In genomic region chr3:144049270-144049669, GRCm38 (mm10) we compare ENCODE assay signal across 20 mouse cellular contexts.
DNase-seq lines count a peak whose midpoint lies in the region; ATAC-seq and TF ChIP-seq lines count a peak whose summit lies in the region.
"Had no signal": no experiment of that assay in that cellular context is flagged by ENCODE, and none has a peak within 500 bp of the region (broad histone marks: within the 10 kb centered on the region; RNA-seq: fewer than 3 reads in every experiment).

No protein-coding gene starts in this region.

- ATAC-seq in lung, postnatal 0 days = peak; percentile 35; the same call in 1 of the 2 replicates
- ATAC-seq: CD4-positive, CD25-positive, alpha-beta regulatory T cell, adult 4 months; forebrain, embryonic 15.5 days had no signal

- no peak overlapping the region for H3K27ac ChIP-seq in lung, postnatal 0 days (ENCODE audit: low read length)
- H3K27ac ChIP-seq in limb, embryonic 10.5 days = no peak overlapping the region
- H3K27ac ChIP-seq: embryonic facial prominence, embryonic 12.5 days; forebrain, embryonic 15.5 days; hindbrain, embryonic 10.5 days; hindbrain, embryonic 14.5 days had no signal

- no peak overlapping the region for H3K4me3 ChIP-seq in lung, postnatal 0 days (ENCODE audit: low read depth, low read length)
- H3K4me3 ChIP-seq in lung, adult 2 months (replicated peaks; ENCODE audit: extremely low read depth, low read depth, low read length) = no peak overlapping the region
- H3K4me3 ChIP-seq in limb, embryonic 10.5 days = no peak overlapping the region
- H3K4me3 ChIP-seq: embryonic facial prominence, embryonic 12.5 days; forebrain, embryonic 15.5 days; heart, embryonic 12.5 days; hindbrain, embryonic 10.5 days had no signal

- no peak for TF ChIP-seq EP300 in lung, postnatal 0 days (IDR thresholded peaks at IDR 0.05)

- WGBS in lung, postnatal 0 days = 50% methylated on average over 4 of the region's 4 CpGs
- WGBS in lung, adult 2 months = 66% methylated on average over 4 of the region's 4 CpGs
- WGBS in limb, embryonic 10.5 days = 62% methylated on average over 4 of the region's 4 CpGs

- H3K36me3 ChIP-seq in lung, postnatal 0 days (ENCODE audit: insufficient read depth, low read length) = no peaks in the 10 kb centered on the region
- H3K36me3 ChIP-seq in limb, embryonic 10.5 days = no peaks in the 10 kb centered on the region
- H3K36me3 ChIP-seq: embryonic facial prominence, embryonic 12.5 days; forebrain, embryonic 15.5 days; G1E; heart, embryonic 12.5 days; hindbrain, embryonic 10.5 days had no signal

- TF ChIP-seq POLR2A in lung, adult 2 months (IDR thresholded peaks at IDR 0.05; ENCODE audit: borderline replicate concordance, extremely low read depth, low read depth, low read length) = no peak

- no peak overlapping the region for H3K9ac ChIP-seq in lung, postnatal 0 days (replicated peaks; ENCODE audit: low read depth)
- H3K9ac ChIP-seq: embryonic facial prominence, embryonic 12.5 days; forebrain, embryonic 15.5 days; heart, embryonic 12.5 days; hindbrain, embryonic 14.5 days had no signal

- no peaks in the 10 kb centered on the region for H3K4me1 ChIP-seq in lung, postnatal 0 days (ENCODE audit: insufficient read depth, low read depth, low read length)
- no peaks in the 10 kb centered on the region for H3K4me1 ChIP-seq in lung, adult 2 months (ENCODE audit: control insufficient read depth, insufficient read depth, low read length)
- H3K4me1 ChIP-seq in limb, embryonic 10.5 days = peaks cover 8% of the 10 kb centered on the region
- H3K4me1 ChIP-seq: forebrain, embryonic 15.5 days; heart, embryonic 12.5 days had no signal

- no peaks in the 10 kb centered on the region for H3K9me3 ChIP-seq in lung, postnatal 0 days (ENCODE audit: low read length)
- H3K9me3 ChIP-seq in limb, embryonic 10.5 days (replicated peaks) = no peaks in the 10 kb centered on the region
- H3K9me3 ChIP-seq: embryonic facial prominence, embryonic 12.5 days; forebrain, embryonic 15.5 days; G1E; heart, embryonic 12.5 days; hindbrain, embryonic 10.5 days had no signal

- H3K4me2 ChIP-seq in lung, postnatal 0 days (replicated peaks; ENCODE audit: low read depth, low read length) = no peak overlapping the region
- H3K4me2 ChIP-seq: embryonic facial prominence, embryonic 12.5 days; forebrain, embryonic 15.5 days; heart, embryonic 12.5 days; hindbrain, embryonic 14.5 days had no signal

- no peaks in the 10 kb centered on the region for H3K27me3 ChIP-seq in lung, postnatal 0 days (replicated peaks; ENCODE audit: insufficient read depth, low read length)
- H3K27me3 ChIP-seq in limb, embryonic 10.5 days (ENCODE audit: low read depth, poor library complexity, severe bottlenecking) = no peaks in the 10 kb centered on the region
- H3K27me3 ChIP-seq: embryonic facial prominence, embryonic 12.5 days; forebrain, embryonic 15.5 days; heart, embryonic 12.5 days had no signal

- DNase-seq in embryo, embryonic 10 days (ENCODE audit: low spot score) = peak; percentile 15
- no peak for DNase-seq in embryo, embryonic 11 days
- peak; percentile 31 for DNase-seq in lung, postnatal 0 days (ENCODE audit: low spot score)
- no peak for DNase-seq in lung, adult 2 months
- peak; percentile 13 for DNase-seq in embryo, embryonic 9.5 days (ENCODE audit: extremely low spot score)
- DNase-seq in ovary, postnatal 36 days (ENCODE audit: low spot score) = no peak
- no peak for DNase-seq in limb, embryonic 10.5 days (ENCODE audit: low spot score)
- DNase-seq: adrenal gland, postnatal 10 days; B cell, adult 2 months; cerebellum, adult 11-12 months; cerebellum, adult 9-10 months; cerebellum, postnatal 25 days; gastrocnemius, postnatal 14 days had no signal

- no peak for TF ChIP-seq CTCF in lung, postnatal 0 days (IDR thresholded peaks at IDR 0.05)
- no peak for TF ChIP-seq CTCF in lung, adult 2 months (IDR thresholded peaks at IDR 0.05; ENCODE audit: insufficient read depth, low read length)

Comparison
In these comparisons a context has a peak if more than half of its experiments do, and no peak if none do; other contexts are left out.
1. DNase-seq: peak in embryo, embryonic 10 days (single experiment), lung, postnatal 0 days (single experiment) and embryo, embryonic 9.5 days (single experiment); none in embryo, embryonic 11 days (single experiment), lung, adult 2 months (single experiment), ovary, postnatal 36 days (single experiment) and limb, embryonic 10.5 days (single experiment).